ENCODE assay signal across 8 mouse cellular contexts in genomic region chr13:42301961-42302861, GRCm38 (mm10). TPM values are rescaled to one million over a fixed set of nuclear protein-coding genes. Genes with fewer than 3 reads are reported as not detected.
DNase-seq lines count a peak whose midpoint lies in the region; ATAC-seq and TF ChIP-seq lines count a peak whose summit lies in the region.

No protein-coding gene starts in this region.

- H3K4me2 ChIP-seq in limb, embryonic 14.5 days (replicated peaks; ENCODE audit: low read depth, low read length, severe bottlenecking), result peak overlapping the region; percentile 78
- H3K4me2 ChIP-seq in neural tube, embryonic 14.5 days (ENCODE audit: low read depth, low read length), result peak overlapping the region; percentile 65

- H3K4me1 ChIP-seq in hindbrain, embryonic 10.5 days (replicated peaks), result peaks cover 42% of the 10 kb centered on the region
- peaks cover 7% of the 10 kb centered on the region; the same call in 1 of the 2 replicates for H3K4me1 ChIP-seq in limb, embryonic 14.5 days (ENCODE audit: control insufficient read depth, insufficient read depth, low read length)
- 0 out of 2 replicates have a peak, but pooled peaks cover 5% of the 10 kb centered on the region for H3K4me1 ChIP-seq in neural tube, embryonic 14.5 days (ENCODE audit: control insufficient read depth, insufficient read depth, low read length)

- H3K36me3 ChIP-seq in hindbrain, embryonic 10.5 days, result no peaks in the 10 kb centered on the region
- no peaks in the 10 kb centered on the region for H3K36me3 ChIP-seq in limb, embryonic 14.5 days (ENCODE audit: control insufficient read depth, insufficient read depth, low read length)
- no peaks in the 10 kb centered on the region for H3K36me3 ChIP-seq in neural tube, embryonic 14.5 days (ENCODE audit: control insufficient read depth, insufficient read depth, low read length)

- no peak for TF ChIP-seq POLR2A in limb, embryonic 14.5 days (IDR thresholded peaks at IDR 0.05; ENCODE audit: borderline replicate concordance, extremely low read depth, insufficient read depth, insufficient read length)

- no peaks in the 10 kb centered on the region for H3K9me3 ChIP-seq in hindbrain, embryonic 10.5 days
- H3K9me3 ChIP-seq in limb, embryonic 14.5 days (ENCODE audit: control insufficient read depth, low read length), result no peaks in the 10 kb centered on the region
- H3K9me3 ChIP-seq in neural tube, embryonic 14.5 days (ENCODE audit: control insufficient read depth, low read length), result no peaks in the 10 kb centered on the region

- H3K9ac ChIP-seq in limb, embryonic 14.5 days (ENCODE audit: low read depth, low read length, severe bottlenecking), result no peak overlapping the region
- no peak overlapping the region for H3K9ac ChIP-seq in neural tube, embryonic 14.5 days (replicated peaks; ENCODE audit: low read depth, low read length)

- peak overlapping the region; percentile 50 for H3K4me3 ChIP-seq in hindbrain, embryonic 10.5 days
- H3K4me3 ChIP-seq in limb, embryonic 14.5 days (replicated peaks; ENCODE audit: low read length), result peak overlapping the region; percentile 40
- peak overlapping the region; percentile 32 for H3K4me3 ChIP-seq in neural tube, embryonic 14.5 days (ENCODE audit: low read depth, low read length)

- 13% methylated on average over 27 of the region's 27 CpGs for WGBS in hindbrain, embryonic 10.5 days
- WGBS in limb, embryonic 14.5 days, result 24% methylated on average over 27 of the region's 27 CpGs
- 7% methylated on average over 27 of the region's 27 CpGs for WGBS in neural tube, embryonic 14.5 days

- H3K27me3 ChIP-seq in hindbrain, embryonic 10.5 days (ENCODE audit: insufficient read depth, poor library complexity, severe bottlenecking), result peaks cover 72% of the 10 kb centered on the region
- peaks cover 18% of the 10 kb centered on the region for H3K27me3 ChIP-seq in limb, embryonic 14.5 days (ENCODE audit: control insufficient read depth, insufficient read depth, low read length)
- peaks cover 3% of the 10 kb centered on the region; the same call in 1 of the 2 replicates for H3K27me3 ChIP-seq in neural tube, embryonic 14.5 days (ENCODE audit: control insufficient read depth, insufficient read depth, low read length)

- ATAC-seq in limb, embryonic 14.5 days (ENCODE audit: low FRiP score, low read depth), result no peak
- ATAC-seq in neural tube, embryonic 14.5 days (ENCODE audit: low read depth), result no peak
- ATAC-seq in megakaryocyte progenitor cell, adult 5-6 weeks (replicated peaks; ENCODE audit: poor library complexity), result no peak

- H3K27ac ChIP-seq in hindbrain, embryonic 10.5 days, result no peak overlapping the region
- H3K27ac ChIP-seq in limb, embryonic 14.5 days (replicated peaks; ENCODE audit: low read depth, low read length), result no peak overlapping the region
- H3K27ac ChIP-seq in neural tube, embryonic 14.5 days (ENCODE audit: low read depth, low read length), result no peak overlapping the region

- DNase-seq in adrenal gland, postnatal 14 days, result peak; percentile 32
- DNase-seq in adrenal gland, adult 8-10 months, result no peak
- DNase-seq in embryo, embryonic 11 days, result peak; percentile 55
- peak; percentile 40 for DNase-seq in hindbrain, embryonic 10.5 days (ENCODE audit: low spot score)
- peak; percentile 16 for DNase-seq in limb, embryonic 14.5 days (ENCODE audit: low spot score)
- DNase-seq in adipocyte (ENCODE audit: low spot score), result no peak

RNA-seq across cellular contexts. Expression of gene Edn1, which starts 0.9 kb away (rescaled TPM):
- 1.6 and 1.9 TPM in 2 replicates for total RNA-seq in adrenal gland, postnatal 14 days (2021)
- 1 to 10 TPM in 1 of 4 experiments, under 1 TPM in 3; 0.42 to 1.3 (median 0.81) TPM for total RNA-seq in adrenal gland, adult 8-10 months (2022)
- 0.99 and 1.2 TPM in 2 replicates for polyA plus RNA-seq in hindbrain, embryonic 10.5 days (2016; fragmentation: Nextera tagmentation; extraction: Ambion mirVana)
- polyA plus RNA-seq in limb, embryonic 14.5 days (2012; rRNA removed), result 2.4 and 2.8 TPM in 2 replicates
- 3.7 and 4.0 TPM in 2 replicates for polyA plus RNA-seq in limb, embryonic 14.5 days (2014; fragmentation: Nextera tagmentation; extraction: Ambion mirVana)
- polyA plus RNA-seq in neural tube, embryonic 14.5 days (2014; fragmentation: Nextera tagmentation; extraction: Ambion mirVana), result 2.5 and 2.6 TPM in 2 replicates
- total RNA-seq in megakaryocyte progenitor cell, adult 5-6 weeks (2015), result not detected in 2 replicates
- total RNA-seq in megakaryocyte progenitor cell, adult 5-6 weeks (2017), result not detected in 2 replicates

Comparison
In these comparisons a context has a peak if more than half of its experiments do, and no peak if none do; other contexts are left out.
1. DNase-seq: peak in adrenal gland, postnatal 14 days (single experiment), embryo, embryonic 11 days (single experiment), hindbrain, embryonic 10.5 days (single experiment) and limb, embryonic 14.5 days (single experiment); none in adrenal gland, adult 8-10 months (single experiment) and adipocyte (single experiment).
2. Peak in every context shown above with its lines, with median percentiles within 50 percentile points of each other: H3K4me3 ChIP-seq.